Mouse (Mus musculus): ENCODE data around the gene Slc4a3. TPM values are rescaled to one million over a fixed set of nuclear protein-coding genes. Genes with fewer than 3 reads are reported as not detected.

Slc4a3 gene
- polyA plus RNA-seq, 1 experiment from 2014 or later: 0.60 TPM

GRCm38 (mm10) chr1:75549289-75550279 lies 3.5 kb downstream of the Slc4a3 start:
- no peak for ATAC-seq (ENCODE audit: insufficient read depth)
- Histone ChIP-seq H3K4me1 (replicated peaks) (no peaks in the 10 kb centered on the region), H3K9ac (no peak overlapping the region), H3K36me3 (replicated peaks) (no peaks in the 10 kb centered on the region), H3K27ac (replicated peaks) (no peak overlapping the region), H3K27me3 (peaks cover 45% of the 10 kb centered on the region), H3K4me2 (no peak overlapping the region), H3K9me3 (replicated peaks) (no peaks in the 10 kb centered on the region), H3K4me3 (replicated peaks) (no peak overlapping the region)
- WGBS (ENCODE audit: insufficient replicate concordance): 59% methylated on average over 17 of the region's 17 CpGs

- H3K36me3 ChIP-seq (replicated peaks): no peaks in the 10 kb centered on the region
- H3K4me1 ChIP-seq (replicated peaks): no peaks in the 10 kb centered on the region
- H3K27me3 ChIP-seq: peaks cover 35% of the 10 kb centered on the region
- WGBS (ENCODE audit: insufficient replicate concordance): 74% methylated on average over 15 of the region's 15 CpGs
- no peak overlapping the region for H3K27ac ChIP-seq (replicated peaks)
- H3K4me2 ChIP-seq: no peak overlapping the region
- no peak overlapping the region for H3K9ac ChIP-seq
- ATAC-seq (ENCODE audit: insufficient read depth): no peak
- no peaks in the 10 kb centered on the region for H3K9me3 ChIP-seq (replicated peaks)
- no peak overlapping the region for H3K4me3 ChIP-seq (replicated peaks)
Observed at GRCm38 (mm10) chr1:75550586-75550985, 4.5 kb downstream of the Slc4a3 start.

GRCm38 (mm10) chr1:75555680-75556079 lies 9.6 kb downstream of the Slc4a3 start:
- peaks cover 4% of the 10 kb centered on the region for H3K27me3 ChIP-seq
- WGBS (ENCODE audit: insufficient replicate concordance): 60% methylated on average over 7 of the region's 7 CpGs
- H3K36me3 ChIP-seq (replicated peaks): no peaks in the 10 kb centered on the region
- ATAC-seq (ENCODE audit: insufficient read depth): no peak
- H3K27ac ChIP-seq (replicated peaks): no peak overlapping the region
- H3K4me3 ChIP-seq (replicated peaks): no peak overlapping the region
- no peaks in the 10 kb centered on the region for H3K9me3 ChIP-seq (replicated peaks)
- peaks cover 3% of the 10 kb centered on the region; the same call in 1 of the 2 replicates for H3K4me1 ChIP-seq (replicated peaks)
- no peak overlapping the region for H3K9ac ChIP-seq
- H3K4me2 ChIP-seq: no peak overlapping the region

- no peak overlapping the region for H3K9ac ChIP-seq
- H3K4me1 ChIP-seq (replicated peaks): peaks cover 3% of the 10 kb centered on the region; the same call in 1 of the 2 replicates
- H3K4me2 ChIP-seq: no peak overlapping the region
- WGBS (ENCODE audit: insufficient replicate concordance): 68% methylated on average over 9 of the region's 9 CpGs
- peaks cover 5% of the 10 kb centered on the region for H3K27me3 ChIP-seq
- no peak overlapping the region for H3K27ac ChIP-seq (replicated peaks)
- no peaks in the 10 kb centered on the region for H3K36me3 ChIP-seq (replicated peaks)
- H3K4me3 ChIP-seq (replicated peaks): no peak overlapping the region
- ATAC-seq (ENCODE audit: insufficient read depth): no peak
- H3K9me3 ChIP-seq (replicated peaks): no peaks in the 10 kb centered on the region
Observed at GRCm38 (mm10) chr1:75556143-75556781, 10.2 kb downstream of the Slc4a3 start.

- H3K27ac ChIP-seq (replicated peaks): no peak overlapping the region
Observed at GRCm38 (mm10) chr1:75557041-75557440, 11.0 kb downstream of the Slc4a3 start.

GRCm38 (mm10) chr1:75558388-75559178 lies 12.5 kb downstream of the Slc4a3 start:
- H3K4me1 ChIP-seq (replicated peaks): peaks cover 3% of the 10 kb centered on the region; the same call in 1 of the 2 replicates
- H3K4me2 ChIP-seq: no peak overlapping the region
- H3K9ac ChIP-seq: no peak overlapping the region
- 59% methylated on average over 18 of the region's 18 CpGs for WGBS (ENCODE audit: insufficient replicate concordance)
- no peaks in the 10 kb centered on the region for H3K9me3 ChIP-seq (replicated peaks)
- H3K27me3 ChIP-seq: peaks cover 11% of the 10 kb centered on the region
- H3K36me3 ChIP-seq (replicated peaks): no peaks in the 10 kb centered on the region
- no peak for ATAC-seq (ENCODE audit: insufficient read depth)
- H3K4me3 ChIP-seq (replicated peaks): no peak overlapping the region
- no peak overlapping the region for H3K27ac ChIP-seq (replicated peaks)

More at GRCm38 (mm10) chr1:75557041-75557440, 11.0 kb downstream of the Slc4a3 start:
- no peak overlapping the region for H3K4me3 ChIP-seq (replicated peaks)
- 67% methylated on average over 7 of the region's 7 CpGs for WGBS (ENCODE audit: insufficient replicate concordance)
- H3K4me2 ChIP-seq: no peak overlapping the region
- no peaks in the 10 kb centered on the region for H3K36me3 ChIP-seq (replicated peaks)
- no peak for ATAC-seq (ENCODE audit: insufficient read depth)
- H3K9ac ChIP-seq: no peak overlapping the region
- H3K27me3 ChIP-seq: peaks cover 11% of the 10 kb centered on the region
- H3K9me3 ChIP-seq (replicated peaks): no peaks in the 10 kb centered on the region
- H3K4me1 ChIP-seq (replicated peaks): peaks cover 3% of the 10 kb centered on the region; the same call in 1 of the 2 replicates

- Histone ChIP-seq H3K36me3 (replicated peaks) (no peaks in the 10 kb centered on the region), H3K9ac (no peak overlapping the region), H3K4me2 (no peak overlapping the region), H3K27me3 (peaks cover 14% of the 10 kb centered on the region), H3K4me1 (replicated peaks) (peaks cover 3% of the 10 kb centered on the region; the same call in 1 of the 2 replicates), H3K27ac (replicated peaks) (no peak overlapping the region), H3K9me3 (replicated peaks) (no peaks in the 10 kb centered on the region), H3K4me3 (replicated peaks) (no peak overlapping the region)
- 10% methylated on average over 17 of the region's 17 CpGs for WGBS (ENCODE audit: insufficient replicate concordance)
- peak; percentile 72 for ATAC-seq (ENCODE audit: insufficient read depth)
Observed at GRCm38 (mm10) chr1:75559212-75559925, 13.3 kb downstream of the Slc4a3 start.

GRCm38 (mm10) chr1:75560206-75560913 lies 14.3 kb downstream of the Slc4a3 start:
- Histone ChIP-seq H3K36me3 (replicated peaks) (no peaks in the 10 kb centered on the region), H3K27ac (replicated peaks) (no peak overlapping the region), H3K4me3 (replicated peaks) (no peak overlapping the region), H3K9me3 (replicated peaks) (no peaks in the 10 kb centered on the region), H3K27me3 (peaks cover 14% of the 10 kb centered on the region), H3K4me1 (replicated peaks) (peaks cover 3% of the 10 kb centered on the region; the same call in 1 of the 2 replicates), H3K9ac (no peak overlapping the region), H3K4me2 (no peak overlapping the region)
- 54% methylated on average over 12 of the region's 12 CpGs for WGBS (ENCODE audit: insufficient replicate concordance)
- ATAC-seq (ENCODE audit: insufficient read depth): no peak

GRCm38 (mm10) chr1:75561221-75561897 lies 15.3 kb downstream of the Slc4a3 start:
- WGBS (ENCODE audit: insufficient replicate concordance): 34% methylated on average over 4 of the region's 4 CpGs
- Histone ChIP-seq H3K36me3 (replicated peaks) (no peaks in the 10 kb centered on the region), H3K4me2 (no peak overlapping the region), H3K4me1 (replicated peaks) (peaks cover 3% of the 10 kb centered on the region; the same call in 1 of the 2 replicates), H3K27ac (replicated peaks) (no peak overlapping the region), H3K9me3 (replicated peaks) (no peaks in the 10 kb centered on the region), H3K4me3 (replicated peaks) (no peak overlapping the region), H3K27me3 (peaks cover 14% of the 10 kb centered on the region), H3K9ac (no peak overlapping the region)
- no peak for ATAC-seq (ENCODE audit: insufficient read depth)
